Mouse (Mus musculus) urinary bladder, postnatal 36 days (tissue): ENCODE results near the gene Aasdhppt.

Experiments used
- DNase-seq, 2 experiments: peaks; one replicate each; pipeline ENCODE4 v3.0.0; 2022; ENCODE audit warnings: low spot score in 2 of 2, mixed read lengths in 1 of 2

Gene Aasdhppt

GRCm38 (mm10) chr9:4309351-4310085 lies at the start of gene Aasdhppt, which contains the start of gene Kbtbd3:
TSS of gene Aasdhppt (minus strand) at chr9:4309471.
TSS of gene Kbtbd3 (plus strand) at chr9:4309833.
- DNase-seq: peak; percentile 97 to 99

- no peak for DNase-seq
These were observed 43.9 kb upstream of the Aasdhppt start for GRCm38 (mm10) chr9:4353163-4353562.

GRCm38 (mm10) chr9:4318939-4319721 lies 9.9 kb upstream of the Aasdhppt start:
- DNase-seq: no peak

GRCm38 (mm10) chr9:4315746-4316145 lies 6.5 kb upstream of the Aasdhppt start:
- DNase-seq: no peak

GRCm38 (mm10) chr9:4313946-4314345 lies 4.7 kb upstream of the Aasdhppt start:
- DNase-seq: no peak

GRCm38 (mm10) chr9:4311162-4311561 lies 1.9 kb upstream of the Aasdhppt start:
- no peak for DNase-seq

- no peak for DNase-seq
These were observed 1.4 kb upstream of the Aasdhppt start for GRCm38 (mm10) chr9:4310706-4311105.

- peak in 1 of 2 experiments; percentile 3 for DNase-seq
These were observed 482 bp downstream of the Aasdhppt start for GRCm38 (mm10) chr9:4308628-4309350.

GRCm38 (mm10) chr9:4304867-4305266 lies 4.4 kb downstream of the Aasdhppt start:
- no peak for DNase-seq

GRCm38 (mm10) chr9:4300466-4300865 lies 8.8 kb downstream of the Aasdhppt start:
- no peak for DNase-seq

- DNase-seq: no peak
These were observed 25.4 kb downstream of the Aasdhppt start for GRCm38 (mm10) chr9:4283850-4284249.

- DNase-seq: no peak
These were observed 42.4 kb downstream of the Aasdhppt start for GRCm38 (mm10) chr9:4266881-4267280.

GRCm38 (mm10) chr9:4260746-4261090 lies 48.6 kb downstream of the Aasdhppt start:
- no peak for DNase-seq

- DNase-seq: no peak
These were observed 49.2 kb downstream of the Aasdhppt start for GRCm38 (mm10) chr9:4259841-4260745.

GRCm38 (mm10) chr9:4259074-4259473 lies 50.2 kb downstream of the Aasdhppt start:
- no peak for DNase-seq
